Mouse (Mus musculus) stomach, postnatal 0 days (tissue): Measurements from ENCODE around the gene Gm42791. TPM values are rescaled to one million over a fixed set of nuclear protein-coding genes. Genes with fewer than 3 reads are reported as not detected.
A peak's percentile ranks its signal among the peaks of the same experiment; 100 is the strongest.

Source experiments
- ATAC-seq: fragments of 200-750 bp; cut with Nextera tagmentation; 2 replicates; pipeline ENCODE4 v1.8.0; 2017; ENCODE audit not compliant: low FRiP score, low TSS enrichment
- DNase-seq: peaks from one replicate; pipeline ENCODE4 v3.0.0-alpha.2; 2016; ENCODE audit warnings: low spot score
- H3K27ac ChIP-seq: fragments of 300-500 bp; sonication (generic); replicated peaks from 2 replicates; pipeline ENCODE4 v1.5.1; 2014; ENCODE audit warnings: mild to moderate bottlenecking, control low read depth
- H3K27me3 ChIP-seq: fragments of 300-500 bp; sonication (generic); 2 replicates; pipeline ENCODE4 v1.6.1; 2014; ENCODE audit warnings: low read length; ENCODE audit not compliant: control insufficient read depth, insufficient read depth
- H3K36me3 ChIP-seq: fragments of 300-500 bp; sonication (generic); 2 replicates; pipeline ENCODE4 v1.6.1; 2014; ENCODE audit warnings: low read length, mixed read lengths; ENCODE audit not compliant: control insufficient read depth, insufficient read depth
- H3K4me1 ChIP-seq: fragments of 300-500 bp; sonication (generic); replicated peaks from 2 replicates; pipeline ENCODE4 v1.6.1; 2014; ENCODE audit warnings: antibody characterized with exemption; ENCODE audit not compliant: control insufficient read depth, insufficient read depth
- H3K4me2 ChIP-seq: fragments of 300-500 bp; sonication (generic); replicated peaks from 2 replicates; pipeline ENCODE4 v1.6.1; 2014; ENCODE audit warnings: low read depth, mild to moderate bottlenecking, control low read depth, moderate library complexity
- H3K4me3 ChIP-seq: fragments of 300-500 bp; sonication (generic); 2 replicates; pipeline ENCODE4 v1.5.1; 2014; ENCODE audit warnings: low read depth, low read length, control low read depth
- H3K9ac ChIP-seq: fragments of 300-500 bp; sonication (generic); 2 replicates; pipeline ENCODE4 v1.6.1; 2014; ENCODE audit warnings: mild to moderate bottlenecking, low read length, control low read depth, mixed read lengths
- H3K9me3 ChIP-seq: fragments of 300-500 bp; sonication (generic); 2 replicates; pipeline ENCODE4 v1.6.1; 2016; ENCODE audit warnings: low read length; ENCODE audit not compliant: control insufficient read depth
- CTCF ChIP-seq: IDR thresholded peaks from 2 replicates; pipeline ENCODE4 v1.5.1; 2016; ENCODE audit warnings: antibody characterized with exemption, low read depth, mild to moderate bottlenecking, moderate library complexity
- EP300 ChIP-seq: optimal IDR thresholded peaks from 2 replicates; pipeline ENCODE3; 2016; ENCODE audit warnings: antibody characterized with exemption
- WGBS: fragments of 180-500 bp; shearing (Covaris S2); extraction: QIAGEN DNeasy Blood & Tissue Kit; methylation state at CpG from one replicate; pipeline ENCODE4 v1.1.7; 2014; 5-methylcytosine and 5-hydroxymethylcytosine counted together
- polyA plus RNA-seq: library from polyadenylated mRNA; unstranded; fragments of >200 nt; fragmentation: Nextera tagmentation; extraction: Ambion mirVana; gene quantifications from 2 replicates; pipeline ENCODE4 v1.2.1, GENCODE M21; 2015

Gm42791 gene
- polyA plus RNA-seq, 1 experiment from 2014 or later, result 0.99 TPM

DNA sequence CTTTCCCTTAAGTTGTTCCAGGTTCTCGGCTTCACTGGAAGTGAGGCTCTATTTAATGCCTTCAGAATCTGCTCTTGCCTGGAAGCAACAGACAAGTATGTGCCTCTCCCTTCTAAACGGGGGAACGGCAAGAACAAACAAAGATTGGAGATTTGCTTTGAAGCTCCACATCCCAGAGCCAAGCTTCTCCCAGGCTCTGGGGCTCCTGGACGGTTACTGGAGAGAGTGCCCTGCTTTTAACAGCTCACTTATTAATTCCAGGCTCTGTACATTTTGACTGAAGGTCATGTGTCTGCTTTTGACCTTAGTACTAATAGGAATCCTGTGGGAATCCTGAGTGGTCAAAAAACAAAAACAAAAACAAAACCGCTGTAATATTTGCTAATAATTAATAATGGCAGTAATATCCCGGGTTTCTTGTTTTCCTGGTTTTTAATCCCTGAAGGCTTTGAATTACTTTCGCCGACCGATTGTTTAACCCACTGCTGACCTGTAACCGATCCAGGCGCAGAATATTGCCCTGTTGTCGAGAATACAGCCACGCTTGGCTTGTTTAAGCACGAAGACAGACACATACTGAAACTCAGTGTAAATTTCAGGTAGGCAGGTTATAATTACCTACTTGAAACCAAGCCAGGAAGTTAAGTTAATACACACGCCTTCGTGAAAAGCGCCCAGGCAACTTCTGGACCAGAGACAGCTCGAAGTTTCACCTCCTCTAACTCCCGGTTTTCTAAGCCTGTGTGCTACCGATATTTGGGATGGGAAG, 7.3 kb upstream of the Gm42791 start:
- DNase-seq (no peak), ATAC-seq (no peak)
- H3K27ac ChIP-seq, result peak overlapping the region; percentile 79
- H3K9me3 ChIP-seq, result no peaks in the 10 kb centered on the region
- no peak overlapping the region for H3K9ac ChIP-seq
- H3K4me3 ChIP-seq, result no peak overlapping the region
- H3K36me3 ChIP-seq, result no peaks in the 10 kb centered on the region
- H3K4me1 ChIP-seq, result 0 out of 2 replicates have a peak, but pooled peaks cover 5% of the 10 kb centered on the region
- 43% methylated on average over 20 of the region's 20 CpGs for WGBS
- H3K27me3 ChIP-seq, result no peaks in the 10 kb centered on the region
- TF ChIP-seq CTCF (no peak), EP300 (no peak)
- H3K4me2 ChIP-seq, result no peak overlapping the region

DNA sequence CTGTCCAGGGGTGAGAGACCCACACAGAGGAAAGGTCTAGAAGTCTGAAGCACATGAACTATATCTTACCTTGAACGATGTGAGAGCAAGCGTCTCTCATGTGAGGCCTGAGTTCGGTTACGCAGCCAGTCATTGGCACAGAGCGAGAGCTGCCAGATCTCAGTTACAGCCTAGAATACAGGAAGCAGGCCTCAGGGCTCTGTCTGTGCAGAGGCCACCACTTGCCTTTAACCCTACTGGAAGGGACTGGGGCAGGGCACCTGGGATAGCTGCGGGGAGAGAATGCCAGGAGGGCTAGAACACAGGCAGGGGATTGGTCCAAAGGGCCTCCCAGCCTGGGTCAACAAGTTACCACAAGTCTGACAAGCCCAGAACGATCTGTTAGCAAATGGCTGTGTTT, 4.9 kb upstream of the Gm42791 start:
- Histone ChIP-seq H3K27ac (0 out of 2 replicates have a peak overlapping the region, but pooled peaks have one; percentile 30), H3K9ac (no peak overlapping the region), H3K4me2 (no peak overlapping the region), H3K4me1 (no peaks in the 10 kb centered on the region; the same call in 1 of the 2 replicates), H3K36me3 (no peaks in the 10 kb centered on the region), H3K9me3 (no peaks in the 10 kb centered on the region), H3K4me3 (no peak overlapping the region), H3K27me3 (no peaks in the 10 kb centered on the region)
- TF ChIP-seq CTCF (no peak), EP300 (no peak)
- 78% methylated on average over 7 of the region's 7 CpGs for WGBS
- ATAC-seq, result no peak
- DNase-seq, result no peak

DNA sequence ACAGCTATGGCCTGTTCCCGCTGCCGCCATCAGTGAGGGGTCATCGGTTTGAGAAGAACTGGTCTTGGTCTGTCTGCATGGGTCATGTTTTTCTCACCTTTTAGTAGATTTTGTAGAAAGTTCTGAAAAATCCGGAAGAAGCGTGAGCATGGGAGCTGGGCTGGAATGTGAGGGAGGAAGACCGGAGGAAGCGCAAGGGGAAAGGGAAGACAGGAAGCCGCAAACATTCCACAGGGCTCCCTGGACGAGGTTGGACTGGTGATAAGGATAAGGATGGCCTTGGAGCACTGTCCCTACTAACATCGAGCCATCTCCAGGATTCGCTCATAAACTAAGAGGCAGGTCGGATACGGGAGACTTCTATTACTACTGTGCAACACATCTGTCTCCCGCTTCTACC, 3.6 kb upstream of the Gm42791 start:
- Histone ChIP-seq H3K9ac (no peak overlapping the region), H3K4me1 (no peaks in the 10 kb centered on the region; the same call in 1 of the 2 replicates), H3K4me2 (no peak overlapping the region), H3K9me3 (no peaks in the 10 kb centered on the region), H3K36me3 (no peaks in the 10 kb centered on the region), H3K27me3 (no peaks in the 10 kb centered on the region), H3K27ac (no peak overlapping the region), H3K4me3 (no peak overlapping the region)
- 82% methylated on average over 14 of the region's 14 CpGs for WGBS
- TF ChIP-seq EP300 (no peak), CTCF (no peak)
- DNase-seq (no peak), ATAC-seq (no peak)

DNA sequence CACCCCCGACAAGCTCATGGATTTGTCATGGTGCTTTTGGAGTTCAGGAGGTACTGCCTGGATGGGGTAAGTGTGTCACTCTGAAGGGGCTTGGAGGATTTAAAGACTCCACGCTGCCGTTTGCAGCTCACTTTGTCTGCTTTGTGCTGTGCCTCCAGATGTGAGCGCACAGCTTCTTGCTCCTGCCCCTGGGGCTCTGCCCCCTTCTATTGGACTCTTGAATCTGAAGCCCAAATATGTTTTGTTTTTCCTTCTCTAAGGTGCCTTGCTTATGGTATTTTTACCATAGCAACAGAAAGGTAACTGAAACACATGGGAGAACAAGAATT, 1.7 kb upstream of the Gm42791 start:
- Histone ChIP-seq H3K9me3 (no peaks in the 10 kb centered on the region), H3K9ac (no peak overlapping the region), H3K4me3 (no peak overlapping the region), H3K4me1 (no peaks in the 10 kb centered on the region; the same call in 1 of the 2 replicates), H3K36me3 (no peaks in the 10 kb centered on the region), H3K27me3 (no peaks in the 10 kb centered on the region), H3K27ac (no peak overlapping the region), H3K4me2 (no peak overlapping the region)
- no peak for DNase-seq
- ATAC-seq, result no peak
- 52% methylated on average over 4 of the region's 4 CpGs for WGBS
- no peak for TF ChIP-seq CTCF
- TF ChIP-seq EP300, result no peak

DNA sequence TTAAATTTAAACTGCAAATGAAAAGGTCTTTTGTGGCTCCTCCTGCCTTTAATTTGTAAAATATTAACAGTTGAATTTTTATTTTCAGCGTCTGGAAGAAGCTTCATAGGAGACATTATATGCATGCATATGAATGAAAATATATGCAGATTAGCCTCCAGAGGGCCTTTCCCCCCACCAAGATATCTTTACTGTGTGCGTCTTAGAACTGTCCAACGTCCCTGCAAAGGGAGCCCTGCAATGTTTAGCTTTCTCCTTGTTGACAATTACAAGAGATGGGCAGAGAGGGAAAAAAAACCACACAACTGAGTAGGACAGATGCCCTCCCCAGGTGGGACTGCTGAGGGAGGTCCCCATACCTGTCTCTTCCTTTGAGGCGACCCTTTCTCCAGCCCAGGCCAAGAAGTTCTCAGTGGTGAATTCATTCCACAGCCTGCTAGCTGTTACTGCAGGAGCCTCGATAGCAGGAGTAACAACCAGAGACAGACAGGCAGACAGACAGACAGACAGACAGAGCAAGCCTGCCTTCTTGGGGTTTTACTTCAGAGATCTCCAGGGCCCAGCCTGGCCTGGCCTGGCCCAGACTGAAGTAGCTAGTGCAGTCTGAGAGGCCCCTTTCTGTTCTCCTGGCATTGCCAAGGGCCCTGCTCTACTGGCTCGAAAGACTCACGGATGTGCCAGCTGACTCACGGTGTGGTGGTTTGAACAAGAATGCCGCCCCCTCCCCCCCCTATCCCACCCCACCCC, 1.2 kb upstream of the Gm42791 start:
- no peak for TF ChIP-seq EP300
- TF ChIP-seq CTCF, result 0 out of 2 replicates have a peak, but pooled peaks have one; percentile 10
- Histone ChIP-seq H3K27ac (peak overlapping the region; percentile 98), H3K4me1 (no peaks in the 10 kb centered on the region; the same call in 1 of the 2 replicates), H3K9ac (peak overlapping the region; percentile 43), H3K4me3 (no peak overlapping the region), H3K9me3 (no peaks in the 10 kb centered on the region), H3K27me3 (no peaks in the 10 kb centered on the region), H3K36me3 (no peaks in the 10 kb centered on the region), H3K4me2 (no peak overlapping the region)
- DNase-seq (no peak), ATAC-seq (no peak)
- WGBS, result 57% methylated on average over 9 of the region's 9 CpGs

DNA sequence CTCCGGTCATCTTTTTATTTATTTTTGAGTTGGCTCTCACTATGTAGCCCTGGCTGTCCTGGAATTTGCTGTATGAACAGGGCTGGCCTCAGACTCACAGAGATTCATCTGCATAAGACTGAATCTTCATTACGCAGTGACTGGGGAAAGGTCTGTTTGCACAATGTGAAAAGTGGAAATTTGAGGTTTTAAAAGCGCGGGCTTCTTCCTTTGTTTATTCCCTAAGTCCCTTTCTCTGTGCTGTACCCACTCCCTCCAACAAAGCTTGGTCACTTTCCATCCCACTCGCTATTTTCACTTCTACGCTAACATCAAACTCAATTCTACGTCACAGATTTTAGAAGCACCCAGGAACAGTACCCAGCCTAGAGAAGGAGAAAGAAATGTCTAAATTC, 639 bp downstream of the Gm42791 start:
- H3K4me2 ChIP-seq, result peak overlapping the region; percentile 86
- no peaks in the 10 kb centered on the region for H3K9me3 ChIP-seq
- 8% methylated on average over 7 of the region's 7 CpGs for WGBS
- TF ChIP-seq CTCF (no peak), EP300 (no peak)
- no peaks in the 10 kb centered on the region; the same call in 1 of the 2 replicates for H3K4me1 ChIP-seq
- peak overlapping the region; percentile 98 for H3K27ac ChIP-seq
- no peaks in the 10 kb centered on the region for H3K36me3 ChIP-seq
- no peaks in the 10 kb centered on the region for H3K27me3 ChIP-seq
- peak overlapping the region; percentile 79 for H3K9ac ChIP-seq
- ATAC-seq (no peak), DNase-seq (no peak)
- peak overlapping the region; percentile 58 for H3K4me3 ChIP-seq
